Mouse (Mus musculus) embryonic stem cell, embryonic (primary cell): ENCODE results near the gene Med25.

ENCODE experiments used
- CTCF ChIA-PET, 4 experiments: fragments of 300-600 bp in 2 of 4; fragments of 350-600 bp in 2 of 4; sonication (Branson Sonifier 250); formaldehyde crosslinking; loops; one replicate each; lab custom pipeline; 2022; ENCODE audit warnings: inconsistent platforms in 2 of 4; lab: Charles Lee
- POLR2A ChIA-PET, 4 experiments: fragments of 300-600 bp in 2 of 4; fragments of 350-600 bp in 2 of 4; sonication (Branson Sonifier 250); formaldehyde crosslinking; loops; one replicate each; lab custom pipeline; 2022; ENCODE audit warnings: antibody characterized with exemption in 4 of 4, inconsistent platforms in 1 of 4; lab: Charles Lee

The Med25 gene

GRCm38 (mm10) chr7:44871774-44872173 is 20.7 kb downstream of the Med25 start:
- ChIA-PET CTCF (interaction anchor here in 3 of 4 experiments (0.6 to 2.7 kb wide), 8 partner anchors 27 to 460 kb away, joined by 3 to 10 read pairs (median 4); no protein-coding TSS in a partner anchor), POLR2A (interaction anchor here in 3 of 4 experiments (0.7 to 52.0 kb wide), 16 partner anchors 8 to 571 kb away, joined by 3 to 2007 read pairs (median 24); partner anchors contain the start of genes Akt1s1 (in 3 of the 3), Tbc1d17 (in 3 of the 3), Atf5 (in 2 of the 3) and Il4i1 (in 2 of the 3))

GRCm38 (mm10) chr7:44871181-44871580 is 21.3 kb downstream of the Med25 start:
- POLR2A ChIA-PET: interaction anchor here in 3 of 4 experiments (0.6 to 52.0 kb wide), 26 partner anchors 8 to 572 kb away, joined by 3 to 2007 read pairs (median 11); partner anchors contain the start of genes Akt1s1 (in 3 of the 3), Pnkp (in 3 of the 3), Tbc1d17 (in 3 of the 3) and Atf5 (in 2 of the 3)
- CTCF ChIA-PET: interaction anchor here in 3 of 4 experiments (0.6 to 2.7 kb wide), 11 partner anchors 27 to 459 kb away, joined by 3 to 10 read pairs (median 3); partner anchors contain the start of gene Prmt1 (in 1 of the 3)

GRCm38 (mm10) chr7:44870614-44871013 is 21.9 kb downstream of the Med25 start:
- POLR2A ChIA-PET: interaction anchor here (0.6 to 52.0 kb wide), 65 partner anchors 9 to 491 kb away, joined by 3 to 2007 read pairs (median 7); partner anchors contain the start of genes Akt1s1 (in 3 of the 4), Atf5 (in 3 of the 4), Il4i1 (in 3 of the 4) and Med25 (in 3 of the 4)
- CTCF ChIA-PET: interaction anchor here in 3 of 4 experiments (0.8 to 2.7 kb wide), 11 partner anchors 10 to 343 kb away, joined by 3 to 15 read pairs (median 4); partner anchors contain the start of gene Prmt1 (in 1 of the 3)

- ChIA-PET CTCF (interaction anchor here (0.6 to 2.7 kb wide), 18 partner anchors 8 to 996 kb away, joined by 3 to 15 read pairs (median 4); partner anchors contain the start of genes Akt1s1 (in 1 of the 4), Fuz (in 1 of the 4), Pnkp (in 1 of the 4) and Prmt1 (in 1 of the 4)), POLR2A (interaction anchor here (0.5 to 52.0 kb wide), 103 partner anchors 8 to 644 kb away, joined by 3 to 2007 read pairs (median 4); partner anchors contain the start of genes Akt1s1 (in 3 of the 4), Atf5 (in 3 of the 4), Fuz (in 3 of the 4) and Il4i1 (in 3 of the 4))
Observed at GRCm38 (mm10) chr7:44869697-44870528, 22.6 kb downstream of the Med25 start, which contains the start of gene Ptov1. Gene Ptov1 (minus strand): TSS chr7:44869788.

GRCm38 (mm10) chr7:44868919-44869696 is 23.4 kb downstream of the Med25 start:
- CTCF ChIA-PET: interaction anchor here (0.6 to 2.7 kb wide), 15 partner anchors 8 to 996 kb away, joined by 3 to 15 read pairs (median 4); partner anchors contain the start of genes Akt1s1 (in 1 of the 4), Fuz (in 1 of the 4), Pnkp (in 1 of the 4) and Tbc1d17 (in 1 of the 4)
- POLR2A ChIA-PET: interaction anchor here (0.5 to 52.0 kb wide), 103 partner anchors 8 to 744 kb away, joined by 3 to 2007 read pairs (median 5); partner anchors contain the start of genes Akt1s1 (in 3 of the 4), Atf5 (in 3 of the 4), Fuz (in 3 of the 4) and Il4i1 (in 3 of the 4)

- CTCF ChIA-PET: interaction anchor here in 3 of 4 experiments (0.6 to 2.3 kb wide), 3 partner anchors 8 to 213 kb away, joined by 3 to 14 read pairs (median 4); no protein-coding TSS in a partner anchor
- POLR2A ChIA-PET: interaction anchor here (0.5 to 52.0 kb wide), 25 partner anchors 8 to 745 kb away, joined by 3 to 2007 read pairs (median 7); partner anchors contain the start of genes Akt1s1 (in 3 of the 4), Tbc1d17 (in 3 of the 4), Atf5 (in 2 of the 4) and Il4i1 (in 2 of the 4)
Observed at GRCm38 (mm10) chr7:44868465-44868864, 24.0 kb downstream of the Med25 start.

- ChIA-PET POLR2A (interaction anchor here (0.7 to 52.0 kb wide), 21 partner anchors 8 to 159 kb away, joined by 3 to 2007 read pairs (median 6); partner anchors contain the start of genes Akt1s1 (in 3 of the 4), Tbc1d17 (in 3 of the 4), Atf5 (in 2 of the 4) and Il4i1 (in 2 of the 4)), CTCF (interaction anchor here in 1 of 4 experiments (0.7 kb wide), 1 partner anchor 108 kb away, joined by 4 read pairs; no protein-coding TSS in a partner anchor)
Observed at GRCm38 (mm10) chr7:44867802-44868201, 24.7 kb downstream of the Med25 start.

GRCm38 (mm10) chr7:44867010-44867702 is 25.4 kb downstream of the Med25 start:
- CTCF ChIA-PET: interaction anchor here in 1 of 4 experiments (1.0 kb wide), 1 partner anchor 217 kb away, joined by 3 read pairs; no protein-coding TSS in a partner anchor
- POLR2A ChIA-PET: interaction anchor here (0.6 to 52.0 kb wide), 18 partner anchors 10 to 463 kb away, joined by 3 to 2007 read pairs (median 6); partner anchors contain the start of genes Pnkp (in 3 of the 4), Akt1s1 (in 2 of the 4), Atf5 (in 2 of the 4) and Il4i1 (in 2 of the 4)

GRCm38 (mm10) chr7:44866276-44867009 is 26.1 kb downstream of the Med25 start:
- ChIA-PET POLR2A (interaction anchor here in 3 of 4 experiments (0.6 to 52.0 kb wide), 21 partner anchors 9 to 462 kb away, joined by 3 to 2007 read pairs (median 4); partner anchors contain the start of genes Akt1s1 (in 2 of the 3), Atf5 (in 2 of the 3), Il4i1 (in 2 of the 3) and Nup62 (in 2 of the 3)), CTCF (interaction anchor here in 1 of 4 experiments (1.0 kb wide), 1 partner anchor 216 kb away, joined by 3 read pairs; no protein-coding TSS in a partner anchor)

- ChIA-PET POLR2A (interaction anchor here in 3 of 4 experiments (0.6 to 52.0 kb wide), 20 partner anchors 10 to 590 kb away, joined by 3 to 2007 read pairs (median 3); partner anchors contain the start of genes Akt1s1 (in 2 of the 3), Atf5 (in 2 of the 3), Il4i1 (in 2 of the 3) and Nup62 (in 2 of the 3)), CTCF (interaction anchor here in 1 of 4 experiments (1.6 kb wide), 1 partner anchor 16 kb away, joined by 7 read pairs; the partner anchor contains the start of genes Akt1s1 and Tbc1d17)
Observed at GRCm38 (mm10) chr7:44864595-44865542, 27.6 kb downstream of the Med25 start.

GRCm38 (mm10) chr7:44863982-44864494 is 28.5 kb downstream of the Med25 start:
- CTCF ChIA-PET: interaction anchor here in 1 of 4 experiments (1.6 kb wide), 1 partner anchor 15 kb away, joined by 7 read pairs; the partner anchor contains the start of genes Akt1s1 and Tbc1d17
- POLR2A ChIA-PET: interaction anchor here in 3 of 4 experiments (0.6 to 52.0 kb wide), 17 partner anchors 9 to 589 kb away, joined by 3 to 2007 read pairs (median 3); partner anchors contain the start of genes Akt1s1 (in 2 of the 3), Tbc1d17 (in 2 of the 3), Atf5 (in 1 of the 3) and Il4i1 (in 1 of the 3)

- CTCF ChIA-PET: no interaction called here
- POLR2A ChIA-PET: interaction anchor here in 3 of 4 experiments (0.6 to 52.0 kb wide), 7 partner anchors 8 to 89 kb away, joined by 3 to 2007 read pairs (median 3); partner anchors contain the start of genes Akt1s1 (in 2 of the 3), Tbc1d17 (in 2 of the 3), Atf5 (in 1 of the 3) and Il4i1 (in 1 of the 3)
Observed at GRCm38 (mm10) chr7:44863210-44863609, 29.3 kb downstream of the Med25 start.

- ChIA-PET POLR2A (interaction anchor here (0.5 to 52.0 kb wide), 7 partner anchors 11 to 934 kb away, joined by 3 to 2007 read pairs (median 4); partner anchors contain the start of genes Akt1s1 (in 2 of the 4), Tbc1d17 (in 2 of the 4), Atf5 (in 1 of the 4) and Il4i1 (in 1 of the 4)), CTCF (interaction anchor here in 2 of 4 experiments (0.6 to 0.7 kb wide), 2 partner anchors 104 to 178 kb away, joined by 3 to 5 read pairs; no protein-coding TSS in a partner anchor)
Observed at GRCm38 (mm10) chr7:44862434-44862833, 30.1 kb downstream of the Med25 start.
